Mouse (Mus musculus) layer of hippocampus, postnatal 14 days (tissue): Measurements from ENCODE around the gene Edc4. TPM values are rescaled to one million over a fixed set of nuclear protein-coding genes. Genes with fewer than 3 reads are reported as not detected.

ENCODE experiments used
- DNase-seq, 2 experiments: peaks; one replicate each; pipeline ENCODE4 v3.0.0; 2021 to 2022; ENCODE audit warnings: low spot score in 2 of 2, mixed read lengths in 1 of 2
- total RNA-seq, 2 experiments: library from RNA; stranded (reverse); gene quantifications; 2 replicates each; pipeline ENCODE4 v1.2.3; 2021

Gene Edc4
- total RNA-seq, 2 experiments from 2014 or later: 57.2 to 66.0 TPM

- peak in 1 of 2 experiments; percentile 52 for DNase-seq
These were observed 57.0 kb downstream of the Edc4 start for GRCm38 (mm10) chr8:105937496-105938305.

GRCm38 (mm10) chr8:105938306-105938669, 57.6 kb downstream of the Edc4 start, which contains the start of gene Psmb10:
Gene Psmb10 (minus strand): TSS chr8:105938444.
- no peak for DNase-seq

GRCm38 (mm10) chr8:105942026-105942425, 61.3 kb downstream of the Edc4 start:
- DNase-seq: no peak

GRCm38 (mm10) chr8:105942542-105942941, 61.9 kb downstream of the Edc4 start:
- DNase-seq: no peak

- DNase-seq: peak; percentile 50 to 76
These were observed 62.6 kb downstream of the Edc4 start, which contains the start of gene Lcat for GRCm38 (mm10) chr8:105943321-105943739. Gene Lcat (minus strand): TSS chr8:105943382.

Other genes starting within 250 kb of the Edc4 start
- 10 to 100 TPM; 60.4 to 64.1 TPM for gene Ctcf, start 244.3 kb upstream of the Edc4 start, total RNA-seq
- gene Agrp, start 243.5 kb upstream of the Edc4 start, total RNA-seq: not detected
- 10 to 100 TPM; 64.7 to 68.4 TPM for gene Carmil2, start 194.6 kb upstream of the Edc4 start, total RNA-seq
- 10 to 100 TPM; 42.8 to 43.5 TPM for gene Acd, start 179.8 kb upstream of the Edc4 start, total RNA-seq
- gene Pard6a, start 179.7 kb upstream of the Edc4 start, total RNA-seq: 10 to 100 TPM; 36.8 to 38.4 TPM
- not detected for gene 4933405L10Rik, start 173.2 kb upstream of the Edc4 start, total RNA-seq
- 1 to 10 TPM; 8.6 to 9.0 TPM for gene Enkd1, start 172.7 kb upstream of the Edc4 start, total RNA-seq
- 10 to 100 TPM; 21.5 to 26.7 TPM for gene Gfod2, start 122.2 kb upstream of the Edc4 start, total RNA-seq
- 10 to 100 TPM; 25.5 to 26.0 TPM for gene Ranbp10, start 53.5 kb upstream of the Edc4 start, total RNA-seq
- under 1 TPM; 0.24 to 0.85 TPM for gene Tsnaxip1, start 53.1 kb upstream of the Edc4 start, total RNA-seq
- 10 to 100 TPM; 18.8 to 19.5 TPM for gene Cenpt, start 27.6 kb upstream of the Edc4 start, total RNA-seq
- 10 to 100 TPM; 34.5 to 36.1 TPM for gene Thap11, start 25.7 kb upstream of the Edc4 start, total RNA-seq
- 10 to 100 TPM; 36.5 to 45.5 TPM for gene Nutf2, start 20.3 kb upstream of the Edc4 start, total RNA-seq
- 1 to 10 TPM; 1.1 to 2.1 TPM for gene Nrn1l, start 12.7 kb downstream of the Edc4 start, total RNA-seq
- 1 to 10 TPM; 7.2 to 9.0 TPM for gene Pskh1, start 19.6 kb downstream of the Edc4 start, total RNA-seq
- 1 to 10 TPM; 1.2 to 1.3 TPM for gene Ctrl, start 53.0 kb downstream of the Edc4 start, total RNA-seq
- gene Psmb10, start 57.6 kb downstream of the Edc4 start, total RNA-seq: 10 to 100 TPM; 62.8 to 71.5 TPM
- 10 to 100 TPM; 46.9 to 52.8 TPM for gene Lcat, start 62.5 kb downstream of the Edc4 start, total RNA-seq
- 10 to 100 TPM; 28.1 to 35.8 TPM for gene Slc12a4, start 85.2 kb downstream of the Edc4 start, total RNA-seq
- not detected for gene Dpep3, start 98.5 kb downstream of the Edc4 start, total RNA-seq
- 10 to 100 TPM; 17.2 to 19.5 TPM for gene Dus2, start 110.5 kb downstream of the Edc4 start, total RNA-seq
- gene Dpep2nb, start 125.1 kb downstream of the Edc4 start, total RNA-seq: not detected
- gene Ddx28, start 131.0 kb downstream of the Edc4 start, total RNA-seq: 10 to 100 TPM; 11.1 to 12.6 TPM
- gene Nfatc3, start 178.0 kb downstream of the Edc4 start, total RNA-seq: 10 to 100 TPM in 1 of 2 experiments, 1 to 10 TPM in 1; 9.9 to 11.6 TPM